Mouse (Mus musculus) CH12F3 (cell line): Measurements from ENCODE around the gene Aatf.

Experiments used
- in situ Hi-C: fragments of 300-500 bp; cut with MboI; formaldehyde crosslinking; loops from 2 replicates; pipeline ENCODE4 v1.14.3; 2020; ENCODE audit warnings: low sequenced_read_pairs

Aatf gene

DNA sequence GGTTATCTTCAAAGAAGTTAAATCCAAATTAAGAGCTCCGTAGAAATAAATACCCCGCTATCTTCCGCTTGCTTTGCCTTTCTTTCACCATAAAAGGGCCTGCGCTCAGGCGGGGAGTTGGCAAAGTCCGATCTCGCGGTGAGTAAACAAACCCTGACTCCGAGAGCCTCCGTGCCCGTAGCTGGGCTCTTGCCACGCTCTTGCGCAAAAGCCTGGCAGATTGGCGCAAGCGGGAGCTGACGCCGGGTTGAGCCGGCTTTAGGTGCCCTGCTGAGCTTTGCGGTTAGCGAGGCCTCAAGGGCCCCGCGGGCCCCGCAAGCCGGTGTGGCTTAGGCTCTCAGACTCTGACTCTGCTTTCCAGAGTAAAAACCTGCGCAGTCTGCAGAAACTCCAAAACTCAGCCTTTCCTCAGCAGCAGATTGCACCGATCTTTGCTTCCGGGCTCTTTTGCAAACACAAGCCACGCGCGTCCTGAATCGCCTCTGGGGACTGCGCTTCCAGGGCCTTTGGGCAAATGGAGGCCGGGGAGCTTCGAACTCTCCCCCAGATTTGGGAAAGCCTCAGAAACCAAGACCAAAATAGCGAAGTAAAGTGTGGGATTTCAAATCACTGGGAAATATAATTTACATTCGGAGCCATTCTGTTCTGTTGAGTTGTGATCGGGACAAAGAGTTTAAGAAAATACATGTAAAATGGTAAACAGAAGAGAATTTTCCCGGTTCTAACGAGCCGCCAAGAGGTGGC is 9.4 kb upstream of the Aatf start:
- in situ Hi-C loops = no loop called here

DNA sequence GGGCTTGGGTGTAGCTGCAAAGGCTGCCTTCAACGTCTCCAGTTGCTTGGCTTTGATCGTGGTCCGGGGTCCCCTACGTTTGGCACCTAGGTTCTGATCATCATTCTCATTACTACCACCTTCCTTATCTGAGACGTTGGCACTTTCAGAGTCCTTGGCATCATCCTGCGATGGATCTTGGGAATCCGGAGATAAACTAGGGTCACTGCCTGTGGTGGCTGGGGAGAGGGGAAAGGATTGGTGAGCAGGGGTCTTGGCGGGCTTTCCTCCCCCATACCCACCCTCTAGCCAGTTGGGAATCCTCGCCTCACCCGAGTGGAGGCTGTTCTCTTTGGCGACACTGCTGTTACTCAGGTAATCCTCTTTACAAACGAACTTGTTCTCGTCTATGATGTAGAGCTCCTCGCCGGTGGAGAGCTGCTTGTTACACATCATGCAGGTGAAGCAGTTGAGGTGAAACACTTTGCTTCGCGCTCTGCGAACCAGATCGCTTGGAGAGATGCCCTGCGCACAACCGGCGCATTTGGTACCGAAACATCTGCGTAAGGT is 8.5 kb upstream of the Aatf start:
- in situ Hi-C loops = no loop called here

DNA sequence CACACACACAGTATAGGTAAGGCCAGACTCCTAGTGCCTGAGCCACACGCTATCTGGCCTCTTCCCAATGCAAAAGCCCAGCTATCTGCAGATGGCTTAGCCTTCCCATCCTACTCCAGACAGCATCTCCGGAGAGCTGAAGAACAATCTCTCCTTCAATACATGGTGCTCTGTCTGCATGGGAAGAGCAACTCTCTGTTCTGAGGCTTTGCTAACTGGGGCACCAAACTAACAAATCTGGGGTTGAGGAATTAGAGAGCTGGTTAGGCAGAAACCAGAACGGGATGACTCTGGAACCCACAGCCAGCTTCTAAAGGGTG is 7.7 kb upstream of the Aatf start:
- in situ Hi-C loops = no loop called here

DNA sequence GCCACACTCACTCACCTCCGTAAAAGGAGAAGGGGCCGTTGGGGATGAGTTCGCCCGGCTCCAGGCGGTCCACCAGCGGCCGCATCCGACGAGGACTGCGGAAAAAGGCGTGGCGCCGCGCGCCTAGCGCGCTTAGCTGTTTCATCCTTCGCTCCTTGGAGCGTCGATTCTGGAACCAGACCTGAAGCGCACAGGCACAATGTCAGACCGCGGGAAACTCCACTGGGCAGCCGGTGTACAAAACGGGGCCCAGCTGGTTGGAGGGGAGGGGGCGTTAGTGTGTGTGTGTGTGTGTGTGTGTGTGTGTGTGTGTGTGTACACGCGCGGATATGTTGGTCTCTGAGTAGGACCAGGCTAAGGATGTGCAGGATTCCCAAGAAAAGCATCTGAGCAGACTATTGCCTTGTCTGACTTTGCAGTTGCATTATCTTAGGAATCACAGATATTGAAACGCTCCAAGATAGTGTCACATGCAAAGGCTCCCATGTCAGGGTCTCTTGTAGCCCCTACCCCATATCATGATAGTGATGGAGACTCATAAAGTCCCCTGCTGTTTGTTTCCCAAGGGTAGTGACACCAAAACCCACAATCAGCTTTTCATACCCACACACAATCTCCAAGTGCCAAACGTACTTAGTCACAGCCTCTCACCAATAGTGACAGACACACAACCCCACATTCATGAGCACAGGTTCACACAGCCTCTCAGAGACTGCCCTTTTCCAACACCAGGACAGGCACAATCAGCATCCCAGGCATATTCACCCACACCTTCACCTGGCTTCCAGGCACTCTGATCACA is 7.1 kb upstream of the Aatf start:
- in situ Hi-C loops = no loop called here

DNA sequence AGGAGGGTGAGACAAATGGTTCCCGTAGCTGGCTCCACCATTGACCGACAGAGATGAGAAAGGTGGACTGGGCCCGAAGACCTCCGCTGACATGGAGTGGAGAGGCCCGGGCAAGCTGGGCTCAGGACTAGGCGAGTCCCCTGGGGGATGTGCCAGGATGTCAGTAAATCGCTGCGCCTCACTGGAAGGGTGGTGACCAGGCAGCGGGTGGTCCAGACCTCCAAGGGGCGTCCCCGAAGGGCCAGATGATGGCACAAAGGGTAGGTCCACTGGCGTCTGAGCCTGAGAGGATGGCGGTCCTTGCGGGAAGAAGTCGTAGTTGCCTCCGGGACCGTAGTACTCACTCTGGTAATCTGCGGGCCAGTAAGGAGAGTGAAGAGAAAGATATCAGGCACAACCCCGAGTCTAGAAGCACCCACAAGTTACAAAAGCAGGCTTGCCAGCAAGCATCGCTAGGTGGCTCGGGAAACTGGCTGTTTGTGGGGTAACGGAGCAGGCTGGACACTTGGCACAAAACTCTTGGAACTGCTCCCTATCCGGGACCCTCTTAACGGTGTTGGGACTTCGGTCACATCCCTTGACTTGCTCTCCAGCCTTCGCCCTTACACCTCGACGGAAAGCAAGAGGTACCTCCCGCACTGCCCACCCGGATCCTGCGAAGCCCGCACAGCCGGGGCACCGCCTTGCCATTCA is 6.4 kb upstream of the Aatf start:
- in situ Hi-C loops = no loop called here

DNA sequence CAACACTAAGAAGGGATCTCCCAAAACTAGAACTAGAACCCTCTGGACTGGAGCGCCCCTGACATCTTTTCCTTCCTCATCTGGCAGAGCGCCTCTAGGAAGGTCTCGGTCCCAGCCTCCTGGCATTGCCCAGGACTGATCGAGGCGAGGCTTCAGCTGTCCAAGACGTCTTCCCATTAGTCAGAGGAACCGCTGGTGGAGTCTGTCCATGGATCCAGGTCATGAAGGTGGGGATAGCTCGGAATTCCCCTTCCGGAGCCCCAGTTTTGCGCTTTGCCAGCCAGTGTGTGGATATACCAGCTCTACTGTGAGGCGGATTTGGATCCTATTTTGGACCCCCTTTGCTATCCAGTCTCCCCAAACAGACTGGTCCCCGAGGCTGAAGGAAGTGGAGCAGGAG is 5.7 kb upstream of the Aatf start:
- in situ Hi-C loops = no loop called here

DNA sequence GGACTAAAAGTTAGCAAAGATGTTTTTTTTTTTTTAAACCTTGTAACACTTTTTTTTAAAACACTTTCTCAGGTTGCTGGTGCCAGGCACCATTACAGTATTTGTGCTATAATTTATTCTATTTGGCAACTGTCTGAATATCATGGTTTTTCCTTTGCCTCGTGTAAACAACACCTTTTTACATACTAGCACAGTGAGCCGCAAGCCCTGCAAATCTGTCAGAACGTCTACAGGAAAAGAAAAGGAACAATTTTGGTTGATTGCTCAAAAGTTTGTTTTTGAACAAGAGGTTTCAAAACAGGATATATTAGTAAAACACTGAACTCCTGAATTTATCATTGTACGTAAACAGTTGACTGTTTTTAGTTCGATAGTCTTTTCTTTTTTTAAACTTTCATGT is 4.9 kb upstream of the Aatf start:
- in situ Hi-C loops = no loop called here

DNA sequence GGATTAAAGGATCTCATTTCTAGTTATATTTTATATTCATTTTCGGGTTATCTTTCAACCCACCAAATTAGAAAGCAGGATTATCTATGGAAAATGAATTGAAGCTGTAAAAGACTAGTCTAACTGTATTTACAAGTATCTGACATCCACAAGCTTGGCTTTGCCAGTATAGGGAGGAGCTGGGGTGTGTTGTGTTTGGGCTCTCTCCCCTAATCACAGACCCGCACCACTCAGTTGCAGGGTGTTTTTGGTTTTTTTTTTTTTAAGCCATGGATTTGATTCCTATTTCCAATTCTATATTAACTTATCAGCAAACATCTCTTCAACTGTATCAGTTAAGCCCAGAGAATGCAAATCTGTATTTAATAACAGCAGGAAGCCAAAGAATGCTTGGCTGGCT is 4.1 kb upstream of the Aatf start:
- in situ Hi-C loops = no loop called here

DNA sequence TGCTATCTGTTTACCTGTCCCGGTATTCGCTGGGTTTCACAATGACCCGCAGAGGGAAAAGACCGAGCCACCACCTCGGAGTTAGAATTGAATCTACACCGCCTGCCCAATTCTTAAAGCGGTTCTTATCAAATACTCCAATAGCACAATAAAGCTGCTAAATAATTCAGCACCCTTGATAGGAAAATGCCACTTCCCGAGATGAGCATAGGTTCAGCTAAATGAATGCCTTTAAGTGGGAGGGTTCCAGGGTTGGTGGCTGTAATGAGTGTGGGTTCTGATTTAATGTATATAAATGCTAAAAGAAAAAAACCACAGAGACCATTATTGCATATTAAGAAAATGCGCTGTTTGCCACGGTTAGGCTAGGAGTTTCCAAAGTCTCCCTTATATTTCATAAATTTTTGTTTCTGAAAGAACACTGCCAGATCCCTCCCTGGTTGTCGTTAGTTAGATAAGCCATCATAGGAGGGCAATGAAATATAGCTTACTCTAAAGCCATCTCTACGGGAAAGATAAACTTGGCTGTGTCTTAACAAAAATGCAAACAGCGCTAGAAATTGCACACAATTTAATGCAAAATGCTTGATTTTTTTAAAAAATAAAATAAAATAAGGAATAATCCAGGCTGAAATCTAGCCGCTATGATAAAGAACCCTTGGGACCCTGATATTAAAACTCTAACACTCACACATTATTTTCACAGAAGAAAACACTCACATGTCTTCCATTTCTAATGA is 3.3 kb upstream of the Aatf start:
- in situ Hi-C loops = no loop called here

DNA sequence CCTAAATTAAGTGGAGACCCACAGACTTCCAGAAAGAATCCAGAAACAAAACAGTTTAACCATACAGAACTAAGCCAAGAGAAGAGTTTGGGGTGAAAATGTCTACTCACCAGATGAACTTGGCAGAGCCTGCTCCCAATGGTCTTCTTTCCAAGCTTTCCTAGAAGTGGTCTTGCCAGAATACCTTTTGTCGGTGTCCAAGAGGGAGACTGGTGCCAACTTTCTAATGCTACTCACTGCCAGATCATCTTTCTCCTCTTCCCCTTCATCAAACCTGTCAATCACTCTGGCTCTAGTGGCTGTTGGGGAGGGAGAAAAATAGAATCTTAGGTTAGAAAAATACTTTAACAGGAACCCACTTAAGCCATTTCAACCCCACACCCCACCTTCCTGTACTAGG is 1.3 kb downstream of the Aatf start:
- in situ Hi-C loops = no loop called here

DNA sequence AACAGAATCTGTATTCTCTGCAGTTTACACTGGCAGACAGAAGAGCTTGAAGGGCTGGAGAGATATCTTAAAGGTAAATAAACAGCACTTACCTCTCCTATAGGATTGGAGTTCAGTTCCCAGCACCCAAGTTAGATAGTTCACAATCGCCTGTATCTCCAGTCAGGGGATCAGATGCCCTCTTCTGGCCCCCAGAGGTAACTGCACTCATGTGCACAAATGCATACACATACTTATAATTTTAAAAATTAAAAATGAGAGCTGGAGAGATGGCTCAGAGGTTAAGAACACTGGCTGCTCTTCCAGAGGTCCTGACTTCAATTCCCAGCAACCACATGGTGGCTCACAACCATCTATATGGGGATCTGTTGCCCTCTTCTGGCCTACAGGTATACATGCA is 9.0 kb downstream of the Aatf start:
- in situ Hi-C loops = no loop called here

DNA sequence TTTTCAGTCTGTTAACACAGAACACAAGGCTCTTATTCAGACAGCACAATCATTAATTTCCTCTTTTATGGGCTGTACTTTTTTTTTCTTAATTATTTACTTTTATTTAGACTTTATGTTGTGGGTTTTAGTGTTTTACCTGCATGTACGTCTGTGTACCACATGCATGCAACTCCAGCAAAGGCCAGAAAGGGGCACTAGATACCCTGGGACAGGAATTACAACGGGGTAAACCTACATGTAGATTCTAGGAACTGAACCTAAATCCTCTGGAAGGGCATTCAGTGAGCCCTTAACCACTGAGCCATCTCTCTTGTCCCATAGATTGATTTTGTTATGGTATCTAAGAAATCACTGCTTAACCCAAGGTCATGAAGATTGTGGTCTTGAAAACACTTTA is 15.4 kb downstream of the Aatf start:
- in situ Hi-C loops = no loop called here

DNA sequence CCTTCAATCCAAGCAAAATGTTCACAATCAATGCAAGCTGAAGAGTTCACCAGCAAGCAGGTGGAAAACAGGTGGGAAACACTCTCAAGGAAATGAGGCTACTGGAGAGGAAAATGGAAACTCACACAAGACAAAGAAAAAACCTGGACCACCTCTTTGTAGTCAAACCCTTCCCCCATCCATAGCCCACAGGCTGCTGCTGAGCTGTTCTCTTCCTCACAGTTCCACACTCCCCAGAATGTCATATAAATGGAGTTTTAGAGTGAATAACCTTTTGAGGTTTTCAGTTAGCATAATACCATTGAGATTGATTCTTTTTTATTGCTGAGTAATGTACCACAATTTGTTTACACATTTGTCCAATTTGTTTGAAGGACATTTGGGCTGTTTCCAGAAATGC is 16.4 kb downstream of the Aatf start:
- in situ Hi-C loops = no loop called here

DNA sequence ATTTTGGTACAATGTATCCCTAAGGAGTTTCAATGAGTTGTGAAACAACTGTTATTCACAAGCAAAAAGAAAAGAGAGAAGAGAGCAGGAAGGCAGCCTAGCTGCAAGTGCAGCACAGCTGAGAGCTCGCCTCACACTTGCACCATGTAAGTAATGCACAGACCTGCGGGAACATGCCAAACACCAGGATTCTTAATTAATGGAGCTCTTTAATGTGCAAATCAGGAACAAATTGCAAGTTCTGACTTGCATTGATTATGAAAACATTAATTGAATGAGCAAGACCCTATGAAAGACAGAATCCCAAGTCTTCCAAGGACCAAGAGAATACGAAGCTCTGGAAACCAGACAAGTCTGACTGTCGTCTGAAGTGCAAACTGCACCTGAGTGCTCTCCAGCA is 17.5 kb downstream of the Aatf start:
- in situ Hi-C loops = no loop called here

DNA sequence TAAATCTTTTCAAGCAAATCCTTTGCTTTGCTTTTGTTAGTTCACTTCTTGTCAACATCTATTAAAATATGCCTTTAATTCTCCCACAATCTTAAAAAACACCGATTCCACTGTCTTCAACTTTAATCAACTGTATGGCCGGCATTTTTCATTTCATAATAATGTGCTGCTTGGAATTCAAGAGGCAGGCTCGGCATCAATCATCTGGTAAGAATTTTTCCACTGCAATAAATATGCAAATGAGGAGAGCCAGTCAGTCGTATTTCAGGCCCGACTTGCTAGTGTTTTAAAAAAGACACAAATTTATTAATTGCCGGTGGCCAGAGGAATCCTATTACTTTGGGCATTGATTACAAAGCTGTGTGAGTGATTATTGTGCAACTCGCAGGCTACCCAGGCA is 31.7 kb downstream of the Aatf start:
- in situ Hi-C loops = no loop called here

DNA sequence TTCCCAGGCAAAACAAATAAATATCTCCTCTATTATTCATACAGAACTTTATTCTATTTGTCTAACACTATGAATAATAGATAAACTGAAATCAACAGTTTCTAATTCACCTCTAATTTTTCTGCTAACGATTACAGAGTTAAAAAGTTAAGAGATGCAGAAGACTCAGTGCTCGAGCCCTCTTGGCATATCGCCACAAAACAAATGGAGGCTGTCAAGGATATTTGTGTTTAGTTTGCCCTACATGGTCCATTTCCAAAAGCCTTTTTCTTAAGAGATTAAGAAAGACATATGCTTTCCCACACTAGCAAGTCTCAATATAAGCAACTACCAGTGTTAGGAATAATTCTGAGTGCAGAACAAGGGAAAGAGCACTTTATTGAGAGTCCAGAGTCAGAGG is 32.9 kb downstream of the Aatf start:
- in situ Hi-C loops = no loop called here

DNA sequence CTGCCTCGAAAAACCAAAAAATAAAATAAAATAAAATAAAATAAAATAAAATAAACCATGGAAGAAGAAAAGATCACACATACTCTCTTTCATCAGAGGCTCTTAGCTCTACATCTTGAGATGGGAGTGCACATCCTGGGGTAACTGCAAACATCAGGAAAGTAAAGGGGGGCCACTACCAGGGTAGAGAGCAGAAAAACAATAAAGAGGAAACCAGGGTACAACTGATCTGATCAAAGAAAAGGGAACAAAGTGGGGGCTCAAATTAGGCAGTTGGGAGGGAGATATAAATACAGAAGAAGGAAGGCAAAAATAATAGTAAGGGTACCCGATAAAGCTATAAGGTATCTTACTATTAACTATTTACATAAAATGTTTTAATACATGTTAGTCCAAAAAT is 36.7 kb downstream of the Aatf start:
- in situ Hi-C loops = no loop called here

DNA sequence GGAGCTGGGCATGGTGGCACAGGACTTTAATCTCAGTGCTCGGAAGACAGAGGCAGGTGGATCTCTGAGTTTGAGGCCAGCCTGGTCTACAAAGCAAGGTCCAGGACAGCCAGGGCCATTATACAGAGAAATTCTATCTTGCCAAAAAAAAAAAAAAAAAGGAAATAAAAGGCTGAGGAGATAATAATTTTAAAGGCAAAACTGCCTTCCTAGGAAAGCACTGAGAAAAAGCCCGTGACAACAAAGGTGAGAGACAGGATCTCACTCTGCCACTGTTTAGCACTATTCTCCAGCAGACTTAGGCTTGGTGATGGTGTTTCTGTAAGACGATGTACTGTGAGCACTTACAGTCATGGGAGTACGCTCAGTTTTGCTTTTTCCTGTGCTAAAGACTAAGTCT is 37.3 kb downstream of the Aatf start:
- in situ Hi-C loops = no loop called here

DNA sequence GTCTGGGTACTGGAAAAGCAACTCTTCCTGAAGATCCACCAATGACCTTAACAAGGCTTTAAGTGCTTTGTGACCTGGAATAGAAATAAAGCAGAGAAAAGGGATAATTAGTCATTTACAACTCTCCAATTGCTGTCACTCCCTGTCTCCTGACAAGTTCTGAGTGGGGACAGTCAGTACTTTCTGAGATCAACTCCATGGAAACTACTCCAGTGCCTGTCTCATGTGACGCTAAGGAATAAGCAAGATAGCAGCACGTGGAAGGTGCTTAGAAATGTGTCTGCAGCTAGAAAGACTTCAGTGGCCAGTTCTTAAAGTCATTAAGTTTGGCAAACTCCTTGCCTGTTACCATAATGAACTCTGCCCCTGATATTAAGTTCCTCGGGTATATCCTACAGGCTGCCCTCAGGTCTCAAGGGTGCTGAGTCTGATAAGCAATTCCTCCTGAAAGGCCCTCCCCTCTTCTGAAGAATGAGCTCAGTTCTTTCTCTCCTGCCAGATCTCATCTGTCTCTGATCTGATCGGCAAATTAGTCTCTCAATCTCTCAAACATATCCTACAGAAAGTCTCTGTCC is 40.1 kb downstream of the Aatf start:
- in situ Hi-C loops = no loop called here

DNA sequence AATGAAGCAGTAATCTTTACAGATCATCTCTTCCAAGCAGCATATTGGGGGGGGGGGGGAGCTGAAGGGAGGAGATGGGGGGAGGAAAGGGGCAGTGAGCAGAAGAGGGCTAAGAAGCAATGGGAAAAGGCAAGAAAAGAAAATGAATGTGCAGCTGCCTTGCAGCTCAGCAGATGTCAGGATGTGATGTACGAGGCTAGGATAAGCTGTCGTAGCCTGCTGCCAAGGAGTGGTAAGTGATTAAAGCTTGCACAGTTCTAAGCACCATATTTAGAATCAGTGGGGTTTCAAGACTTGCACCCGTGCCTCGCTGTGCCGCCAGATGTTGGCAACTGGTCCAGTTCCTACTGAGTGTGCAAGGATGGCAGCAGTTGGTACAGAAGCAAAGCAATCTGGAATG is 48.8 kb downstream of the Aatf start:
- in situ Hi-C loops = no loop called here

DNA sequence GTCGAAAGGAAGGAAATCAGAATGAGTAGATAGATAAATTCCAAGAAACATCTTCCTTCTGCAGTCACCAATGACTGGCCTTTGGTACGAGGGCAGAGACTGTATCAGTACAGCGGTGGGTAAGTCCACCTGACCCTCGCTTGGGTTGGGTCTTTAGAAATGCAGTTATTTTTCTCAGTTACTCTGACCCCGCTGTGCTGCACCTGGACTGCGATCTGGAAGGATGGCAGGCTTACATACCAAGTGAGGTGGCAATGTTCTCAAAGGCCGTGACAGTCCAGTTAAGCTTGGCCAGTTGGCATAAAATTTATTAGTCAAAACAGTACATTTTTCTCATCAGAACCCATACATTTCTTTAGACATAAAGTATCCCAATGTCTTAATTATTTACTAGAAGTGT is 59.4 kb downstream of the Aatf start:
- in situ Hi-C loops = no loop called here
